Comparison of ENCODE assay signal across 8 mouse cellular contexts in genomic region chr13:70637662-70638291, GRCm38 (mm10). TPM values are rescaled to one million over a fixed set of nuclear protein-coding genes. Genes with fewer than 3 reads are reported as not detected.
DNase-seq lines count a peak whose midpoint lies in the region; ATAC-seq and TF ChIP-seq lines count a peak whose summit lies in the region.

No protein-coding gene starts in this region.

- TF ChIP-seq POLR2A in bone marrow, adult 2 months (IDR thresholded peaks at IDR 0.05; ENCODE audit: borderline replicate concordance, control insufficient read depth, low read depth, low read length): peak; percentile 40; the same call in 1 of the 2 replicates

- peak; percentile 95 for ATAC-seq in embryonic facial prominence, embryonic 15.5 days (ENCODE audit: insufficient number of reproducible peaks, low FRiP score, low TSS enrichment, low read depth)
- ATAC-seq in kidney, embryonic 14.5 days (ENCODE audit: low FRiP score, low TSS enrichment): peak; percentile 95
- ATAC-seq in limb, embryonic 15.5 days (ENCODE audit: insufficient number of reproducible peaks, low FRiP score, low TSS enrichment, low read depth): peak; percentile 92

- no peaks in the 10 kb centered on the region for H3K27me3 ChIP-seq in embryonic facial prominence, embryonic 15.5 days
- no peaks in the 10 kb centered on the region for H3K27me3 ChIP-seq in kidney, embryonic 14.5 days (ENCODE audit: control insufficient read depth, insufficient read depth, low read length)
- H3K27me3 ChIP-seq in limb, embryonic 15.5 days: no peaks in the 10 kb centered on the region

- no peaks in the 10 kb centered on the region for H3K36me3 ChIP-seq in embryonic facial prominence, embryonic 15.5 days
- H3K36me3 ChIP-seq in kidney, embryonic 14.5 days (ENCODE audit: control insufficient read depth, insufficient read depth, low read length): no peaks in the 10 kb centered on the region
- no peaks in the 10 kb centered on the region for H3K36me3 ChIP-seq in limb, embryonic 15.5 days

- peak overlapping the region; percentile 78 for H3K4me2 ChIP-seq in embryonic facial prominence, embryonic 15.5 days (replicated peaks)
- H3K4me2 ChIP-seq in kidney, embryonic 14.5 days (replicated peaks; ENCODE audit: low read depth, low read length): peak overlapping the region; percentile 69
- H3K4me2 ChIP-seq in limb, embryonic 15.5 days: peak overlapping the region; percentile 62

- H3K4me3 ChIP-seq in bone marrow, adult 2 months (replicated peaks; ENCODE audit: control insufficient read depth, low read depth, low read length): peak overlapping the region; percentile 68
- peak overlapping the region; percentile 78 for H3K4me3 ChIP-seq in embryonic facial prominence, embryonic 15.5 days (replicated peaks)
- peak overlapping the region; percentile 92 for H3K4me3 ChIP-seq in kidney, embryonic 14.5 days (ENCODE audit: low read length)
- H3K4me3 ChIP-seq in limb, embryonic 15.5 days: peak overlapping the region; percentile 94

- H3K4me1 ChIP-seq in bone marrow, adult 2 months (ENCODE audit: control insufficient read depth, insufficient read depth, low read length): no peaks in the 10 kb centered on the region; the same call in 1 of the 2 replicates
- H3K4me1 ChIP-seq in embryonic facial prominence, embryonic 15.5 days: peaks cover 20% of the 10 kb centered on the region
- peaks cover 15% of the 10 kb centered on the region; the same call in 1 of the 2 replicates for H3K4me1 ChIP-seq in kidney, embryonic 14.5 days (ENCODE audit: control insufficient read depth, insufficient read depth, low read length)
- peaks cover 21% of the 10 kb centered on the region for H3K4me1 ChIP-seq in limb, embryonic 15.5 days

- peak overlapping the region; percentile 90 for H3K9ac ChIP-seq in embryonic facial prominence, embryonic 15.5 days
- peak overlapping the region; percentile 94 for H3K9ac ChIP-seq in kidney, embryonic 14.5 days (ENCODE audit: low read depth, low read length)
- H3K9ac ChIP-seq in limb, embryonic 15.5 days: peak overlapping the region; percentile 83

- H3K9me3 ChIP-seq in embryonic facial prominence, embryonic 15.5 days (replicated peaks): no peaks in the 10 kb centered on the region
- no peaks in the 10 kb centered on the region for H3K9me3 ChIP-seq in kidney, embryonic 14.5 days (ENCODE audit: control insufficient read depth, low read length)
- H3K9me3 ChIP-seq in limb, embryonic 15.5 days: no peaks in the 10 kb centered on the region

- peak overlapping the region; percentile 85 for H3K27ac ChIP-seq in bone marrow, adult 2 months (ENCODE audit: control insufficient read depth, insufficient read depth, low read depth, low read length, poor library complexity)
- peak overlapping the region; percentile 91 for H3K27ac ChIP-seq in embryonic facial prominence, embryonic 15.5 days (replicated peaks)
- H3K27ac ChIP-seq in kidney, embryonic 14.5 days (ENCODE audit: low read depth, low read length): peak overlapping the region; percentile 79
- peak overlapping the region; percentile 92 for H3K27ac ChIP-seq in limb, embryonic 15.5 days

- WGBS in bone marrow, adult 2 months: under 1% methylated on average over 42 of the region's 42 CpGs
- WGBS in embryonic facial prominence, embryonic 15.5 days: under 1% methylated on average over 42 of the region's 42 CpGs
- WGBS in kidney, embryonic 14.5 days: 1% methylated on average over 40 of the region's 42 CpGs
- WGBS in limb, embryonic 15.5 days: under 1% methylated on average over 36 of the region's 42 CpGs

- peak; percentile 97 for DNase-seq in 416B (ENCODE audit: low read depth)
- peak; percentile 96 for DNase-seq in heart, adult 9 months (ENCODE audit: low spot score in 2 of 2)
- peak; percentile 73 to 83 for DNase-seq in monocyte, adult 2 months (ENCODE audit: low read depth in 1 of 2, low spot score in 2 of 2)
- peak; percentile 87 to 88 for DNase-seq in spleen, postnatal 36 days (ENCODE audit: low spot score in 2 of 2)

- TF ChIP-seq CTCF in bone marrow, adult 2 months (IDR thresholded peaks at IDR 0.05; ENCODE audit: control insufficient read depth, insufficient read depth, low read length): peak; percentile 57; the same call in 1 of the 2 replicates

RNA-seq across cellular contexts. Expression of gene Ice1, which starts 0.3 kb away (rescaled TPM):
- 7.9 and 10.2 TPM in 2 replicates for polyA plus RNA-seq in bone marrow, adult 2 months (2011; ENCODE audit: insufficient read depth, insufficient read length, low replicate concordance, missing spikeins)
- polyA plus RNA-seq in embryonic facial prominence, embryonic 15.5 days (2015; fragmentation: Nextera tagmentation; extraction: Ambion mirVana): 16.0 and 19.0 TPM in 2 replicates
- polyA plus RNA-seq in kidney, embryonic 14.5 days (2014; fragmentation: Nextera tagmentation; extraction: Ambion mirVana): 25.9 and 36.5 TPM in 2 replicates
- polyA plus RNA-seq in limb, embryonic 15.5 days (2015; fragmentation: Nextera tagmentation; extraction: Ambion mirVana): 15.4 and 16.9 TPM in 2 replicates

Comparison
In these comparisons a context has a peak if more than half of its experiments do, and no peak if none do; other contexts are left out.
1. Peak in every context shown above with its lines: DNase-seq, ATAC-seq, H3K4me3 ChIP-seq and H3K27ac ChIP-seq.